Mouse (Mus musculus) kidney, postnatal 0 days (tissue): ENCODE results near the gene Madd. TPM values are rescaled to one million over a fixed set of nuclear protein-coding genes. Genes with fewer than 3 reads are reported as not detected.

Source experiments
- ATAC-seq: fragments of 200-750 bp; cut with Nextera tagmentation; replicated peaks from 2 replicates; pipeline ENCODE4 v1.8.0; 2017; ENCODE audit warnings: low read depth, moderate number of reproducible peaks, moderate TSS enrichment, moderate library complexity; ENCODE audit not compliant: low FRiP score
- DNase-seq: peaks from one replicate; pipeline ENCODE4 v3.0.0-alpha.2; 2016; ENCODE audit warnings: low spot score
- H3K27ac ChIP-seq: fragments of 300-500 bp; sonication (generic); 2 replicates; pipeline ENCODE4 v1.5.1; 2014; ENCODE audit warnings: mild to moderate bottlenecking
- H3K27me3 ChIP-seq: fragments of 300-500 bp; sonication (generic); 2 replicates; pipeline ENCODE4 v1.6.1; 2014; ENCODE audit warnings: low read length, mixed read lengths; ENCODE audit not compliant: insufficient read depth
- H3K36me3 ChIP-seq: fragments of 300-500 bp; sonication (generic); 2 replicates; pipeline ENCODE4 v1.6.1; 2014; ENCODE audit warnings: low read length, mixed read lengths; ENCODE audit not compliant: insufficient read depth
- H3K4me1 ChIP-seq: fragments of 300-500 bp; sonication (generic); replicated peaks from 2 replicates; pipeline ENCODE4 v1.6.1; 2014; ENCODE audit warnings: antibody characterized with exemption, low read length, mixed read lengths; ENCODE audit not compliant: insufficient read depth
- H3K4me2 ChIP-seq: fragments of 300-500 bp; sonication (generic); 2 replicates; pipeline ENCODE4 v1.6.1; 2014; ENCODE audit warnings: mild to moderate bottlenecking, low read length, moderate library complexity, mixed read lengths
- H3K4me3 ChIP-seq: fragments of 300-500 bp; sonication (generic); replicated peaks from 2 replicates; pipeline ENCODE4 v1.5.1; 2014; ENCODE audit warnings: low read depth, low read length
- H3K9ac ChIP-seq: fragments of 300-500 bp; sonication (generic); 2 replicates; pipeline ENCODE4 v1.6.1; 2014; ENCODE audit warnings: low read depth, low read length
- H3K9me3 ChIP-seq: fragments of 300-500 bp; sonication (generic); replicated peaks from 2 replicates; pipeline ENCODE4 v1.6.1; 2016; ENCODE audit warnings: low read length, inconsistent platforms, mixed read lengths
- CTCF ChIP-seq: IDR thresholded peaks from 2 replicates; pipeline ENCODE4 v1.5.1; 2016; ENCODE audit warnings: antibody characterized with exemption, low read depth, mild to moderate bottlenecking, moderate library complexity
- WGBS: fragments of 180-500 bp; shearing (Covaris S2); extraction: QIAGEN DNeasy Blood & Tissue Kit; methylation state at CpG from one replicate; pipeline ENCODE4 v1.1.7; 2014; 5-methylcytosine and 5-hydroxymethylcytosine counted together
- polyA plus RNA-seq: library from polyadenylated mRNA; unstranded; fragments of >200 nt; fragmentation: Nextera tagmentation; extraction: Ambion mirVana; gene quantifications from 2 replicates; pipeline ENCODE4 v1.2.1, GENCODE M21; 2015

Madd gene
- polyA plus RNA-seq, 1 experiment from 2014 or later = 4.2 TPM

- H3K36me3 ChIP-seq = no peaks in the 10 kb centered on the region; the same call in 1 of the 2 replicates
- no peaks in the 10 kb centered on the region for H3K9me3 ChIP-seq
- H3K4me3 ChIP-seq = no peak overlapping the region
- H3K27me3 ChIP-seq = no peaks in the 10 kb centered on the region
- H3K4me1 ChIP-seq = no peaks in the 10 kb centered on the region
- no peak for TF ChIP-seq CTCF
- no peak for ATAC-seq
- no peak overlapping the region for H3K27ac ChIP-seq
- H3K4me2 ChIP-seq = no peak overlapping the region
- DNase-seq = no peak
- 75% methylated on average over 11 of the region's 11 CpGs for WGBS
- H3K9ac ChIP-seq = no peak overlapping the region
Measured at GRCm38 (mm10) chr2:91136513-91137412, 46.9 kb downstream of the Madd start.

- TF ChIP-seq CTCF = no peak
- H3K9ac ChIP-seq = no peak overlapping the region
- no peak overlapping the region for H3K4me2 ChIP-seq
- 67% methylated on average over 3 of the region's 3 CpGs for WGBS
- ATAC-seq = no peak
- no peaks in the 10 kb centered on the region for H3K27me3 ChIP-seq
- no peaks in the 10 kb centered on the region for H3K36me3 ChIP-seq
- DNase-seq = no peak
- no peak overlapping the region for H3K27ac ChIP-seq
- no peak overlapping the region for H3K4me3 ChIP-seq
- no peaks in the 10 kb centered on the region for H3K9me3 ChIP-seq
- H3K4me1 ChIP-seq = no peaks in the 10 kb centered on the region
Measured at GRCm38 (mm10) chr2:91132035-91132434, 51.6 kb downstream of the Madd start.

DNA sequence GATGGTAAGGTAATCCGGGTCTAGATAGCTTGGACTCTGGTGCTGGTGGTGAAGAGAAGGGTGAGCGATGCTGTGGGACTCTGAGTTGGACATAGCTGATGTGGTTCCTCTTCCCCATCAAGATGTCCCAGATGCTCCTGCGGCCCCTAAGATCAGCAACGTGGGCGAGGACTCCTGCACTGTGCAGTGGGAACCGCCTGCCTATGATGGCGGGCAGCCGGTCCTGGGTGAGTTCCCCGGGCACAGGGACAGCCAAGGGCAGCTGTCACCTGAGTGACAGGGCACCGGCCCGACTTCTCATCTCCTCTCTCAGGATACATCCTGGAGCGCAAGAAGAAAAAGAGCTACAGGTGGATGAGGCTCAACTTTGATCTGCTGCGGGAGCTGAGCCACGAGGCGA is 52.4 kb downstream of the Madd start:
- Histone ChIP-seq H3K4me2 (no peak overlapping the region), H3K36me3 (no peaks in the 10 kb centered on the region), H3K27me3 (no peaks in the 10 kb centered on the region), H3K4me3 (no peak overlapping the region), H3K4me1 (no peaks in the 10 kb centered on the region), H3K9me3 (no peaks in the 10 kb centered on the region), H3K27ac (no peak overlapping the region), H3K9ac (no peak overlapping the region)
- ATAC-seq = no peak
- TF ChIP-seq CTCF = no peak
- WGBS = 91% methylated on average over 15 of the region's 15 CpGs
- no peak for DNase-seq

DNA sequence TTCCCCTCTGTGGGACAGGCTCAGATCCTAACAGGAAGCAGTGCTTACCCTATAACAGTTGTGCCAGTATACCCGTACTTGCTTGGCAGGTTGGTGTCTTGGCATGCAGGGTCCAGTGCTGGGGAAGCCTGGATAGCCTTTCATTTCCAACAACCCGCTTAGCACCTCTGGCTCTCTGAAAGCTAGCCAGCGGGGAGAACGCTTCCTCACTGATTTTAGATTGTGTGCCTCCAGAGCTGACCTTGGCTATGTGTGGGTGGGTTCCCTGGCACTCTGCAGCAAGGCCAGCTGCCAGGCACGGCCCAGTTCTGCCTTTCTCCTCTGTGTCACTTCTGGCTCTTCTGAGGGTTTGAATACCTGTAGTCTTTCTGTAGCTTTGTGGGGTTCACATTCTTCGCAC is 53.5 kb downstream of the Madd start:
- 86% methylated on average over 6 of the region's 6 CpGs for WGBS
- Histone ChIP-seq H3K4me3 (no peak overlapping the region), H3K9ac (no peak overlapping the region), H3K4me2 (no peak overlapping the region), H3K27me3 (no peaks in the 10 kb centered on the region), H3K27ac (no peak overlapping the region), H3K4me1 (no peaks in the 10 kb centered on the region), H3K9me3 (no peaks in the 10 kb centered on the region), H3K36me3 (no peaks in the 10 kb centered on the region)
- DNase-seq = no peak
- no peak for TF ChIP-seq CTCF
- no peak for ATAC-seq

- TF ChIP-seq CTCF = no peak
- WGBS = 82% methylated on average over 5 of the region's 5 CpGs
- Histone ChIP-seq H3K36me3 (no peaks in the 10 kb centered on the region), H3K4me2 (no peak overlapping the region), H3K27ac (no peak overlapping the region), H3K4me1 (no peaks in the 10 kb centered on the region), H3K9me3 (no peaks in the 10 kb centered on the region), H3K4me3 (no peak overlapping the region), H3K27me3 (no peaks in the 10 kb centered on the region), H3K9ac (no peak overlapping the region)
- ATAC-seq (no peak), DNase-seq (no peak)
Measured at GRCm38 (mm10) chr2:91128761-91129160, 54.9 kb downstream of the Madd start.

GRCm38 (mm10) chr2:91125101-91125500 is 58.5 kb downstream of the Madd start:
- ATAC-seq = no peak
- no peak overlapping the region for H3K4me2 ChIP-seq
- H3K27ac ChIP-seq = no peak overlapping the region
- 82% methylated on average over 10 of the region's 10 CpGs for WGBS
- TF ChIP-seq CTCF = no peak
- H3K9ac ChIP-seq = no peak overlapping the region
- no peak for DNase-seq
- no peaks in the 10 kb centered on the region for H3K27me3 ChIP-seq
- no peaks in the 10 kb centered on the region for H3K36me3 ChIP-seq
- no peaks in the 10 kb centered on the region for H3K9me3 ChIP-seq
- H3K4me3 ChIP-seq = no peak overlapping the region
- H3K4me1 ChIP-seq = no peaks in the 10 kb centered on the region
